Mouse (Mus musculus) thymus, postnatal 4 days (tissue): ENCODE measurements around the gene Ccdc7b.
"Not testable (repeated sequence)": the region's sequence is repeated elsewhere in the genome, so short reads cannot be mapped to it uniquely, and the experiment has no call there.

Experiments
- DNase-seq: peaks from one replicate; pipeline ENCODE4 v3.0.0; 2021

Gene Ccdc7b

DNA sequence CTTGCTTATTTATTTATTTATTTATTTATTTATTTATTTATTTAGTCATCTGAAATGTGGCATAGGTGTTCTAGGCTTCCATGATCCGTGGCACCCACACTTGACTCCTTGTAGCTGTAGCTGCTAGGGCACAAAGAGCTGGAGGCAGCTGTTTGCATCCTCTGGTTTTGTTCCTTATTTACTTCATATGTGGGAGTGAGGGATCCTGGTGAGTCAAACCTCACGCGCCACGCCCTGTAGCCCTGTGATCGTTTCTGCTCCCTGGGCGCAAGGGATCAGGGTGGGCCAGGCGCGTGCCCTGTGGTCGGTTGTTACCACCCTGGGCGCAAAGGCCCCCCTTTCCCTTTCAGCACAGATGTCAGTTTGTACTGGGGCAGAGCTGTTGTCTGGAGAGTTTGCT, at the start of gene Ccdc7b:
Gene Ccdc7b (plus strand): TSS at position 301 of the 400 bp plus-strand sequence.
- not testable (repeated sequence) for DNase-seq

DNA sequence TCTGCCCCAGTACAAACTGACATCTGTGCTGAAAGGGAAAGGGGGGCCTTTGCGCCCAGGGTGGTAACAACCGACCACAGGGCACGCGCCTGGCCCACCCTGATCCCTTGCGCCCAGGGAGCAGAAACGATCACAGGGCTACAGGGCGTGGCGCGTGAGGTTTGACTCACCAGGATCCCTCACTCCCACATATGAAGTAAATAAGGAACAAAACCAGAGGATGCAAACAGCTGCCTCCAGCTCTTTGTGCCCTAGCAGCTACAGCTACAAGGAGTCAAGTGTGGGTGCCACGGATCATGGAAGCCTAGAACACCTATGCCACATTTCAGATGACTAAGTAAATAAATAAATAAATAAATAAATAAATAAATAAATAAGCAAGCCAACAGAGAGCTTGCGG, 1.5 kb upstream of the Ccdc7b start, which contains the start of gene Ccdc7a:
Gene Ccdc7a (minus strand): TSS at position 101 of the 400 bp plus-strand sequence.
- not testable (repeated sequence) for DNase-seq

DNA sequence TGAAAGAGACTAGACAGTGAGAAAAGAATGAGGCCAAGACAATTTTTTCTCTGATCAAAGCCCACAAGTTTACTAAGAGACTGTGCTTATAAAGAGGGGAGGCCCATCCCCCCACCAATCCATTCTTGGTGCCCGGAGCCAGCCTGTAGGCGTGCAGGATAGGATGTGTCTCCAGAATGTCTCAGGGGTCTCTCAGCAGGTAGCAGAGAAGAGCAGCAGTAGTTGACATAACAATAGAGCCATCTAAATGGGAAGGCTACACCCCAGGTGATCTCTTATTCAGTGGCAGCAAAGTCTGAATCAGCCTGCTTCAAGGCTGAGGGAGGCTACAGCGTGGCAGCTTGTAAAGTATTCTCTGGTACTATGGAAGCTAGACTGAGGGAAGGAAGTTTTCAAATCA, 48.8 kb downstream of the Ccdc7b start:
- not testable (repeated sequence) for DNase-seq

DNA sequence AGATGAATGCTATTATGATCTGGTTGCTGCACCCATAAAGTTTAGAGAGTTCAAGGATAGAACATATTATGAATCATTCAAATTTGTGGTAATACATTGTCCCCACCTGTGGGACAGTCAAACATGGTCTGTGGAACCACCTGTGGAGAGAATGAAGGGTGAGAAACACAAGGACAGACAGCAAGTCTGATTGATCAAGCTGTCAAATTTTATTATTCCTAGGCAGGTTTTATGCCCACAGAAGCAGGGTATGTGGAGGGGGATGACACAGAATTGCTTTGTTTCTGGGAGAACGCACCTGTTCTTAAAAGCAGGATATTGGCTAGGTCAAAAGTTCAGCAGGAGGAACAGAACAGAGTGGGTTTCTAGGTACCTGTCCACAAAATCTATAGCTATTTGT, 64.6 kb downstream of the Ccdc7b start, which contains the start of gene Gm10999:
Gene Gm10999 (minus strand): TSS at position 101 of the 400 bp plus-strand sequence.
- no peak for DNase-seq

DNA sequence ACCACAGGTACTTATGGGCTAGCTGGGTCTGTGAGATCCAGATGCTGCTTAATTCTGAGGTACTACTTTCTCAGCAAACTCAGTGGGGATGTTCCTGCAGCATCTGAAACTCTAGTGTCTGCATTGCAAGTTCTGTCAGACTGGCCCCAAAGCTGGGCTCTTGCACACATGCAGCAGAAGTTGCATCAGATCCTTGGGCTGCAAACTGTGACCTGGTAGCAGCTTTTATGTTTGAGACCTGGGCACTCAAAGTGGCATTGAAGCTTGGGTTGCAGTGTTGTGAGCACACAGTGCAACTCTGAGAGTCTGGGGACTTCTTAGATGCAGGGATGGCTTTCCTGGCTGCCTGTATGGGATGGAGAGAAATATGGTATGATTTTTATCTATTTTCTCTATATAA, 66.5 kb downstream of the Ccdc7b start:
- no peak for DNase-seq
